Mouse (Mus musculus) layer of hippocampus, adult 2 months (tissue): ENCODE data around the gene Arhgef6. TPM values are rescaled to one million over a fixed set of nuclear protein-coding genes. Genes with fewer than 3 reads are reported as not detected.
A peak's percentile ranks its signal among the peaks of the same experiment; 100 is the strongest.

Source experiments
- DNase-seq, 2 experiments: peaks; one replicate each; pipeline ENCODE4 v3.0.0; 2022; ENCODE audit warnings: low spot score in 2 of 2
- H3K27ac ChIP-seq: fragments of 200-600 bp; 2 replicates; pipeline ENCODE4 v1.8.1; 2022
- H3K4me3 ChIP-seq: fragments of 200-600 bp; 2 replicates; pipeline ENCODE4 v1.8.1; 2022; ENCODE audit warnings: mild to moderate bottlenecking
- CTCF ChIP-seq: fragments of 200-600 bp; conservative IDR thresholded peaks from 2 replicates; pipeline ENCODE4 v1.8.1; 2022; ENCODE audit warnings: antibody characterized with exemption, mild to moderate bottlenecking, moderate library complexity
- long read RNA-seq, 2 experiments: library from polyadenylated mRNA; stranded (forward); transcript quantifications; one replicate each; pipeline ENCODE4 v2.0.0; 2021; ENCODE audit warnings: borderline mapping rate in 2 of 2
- total RNA-seq, 2 experiments: library from RNA; stranded (reverse); gene quantifications; 2 replicates each; pipeline ENCODE4 v1.2.3; 2021

Gene Arhgef6
- 10 to 100 TPM; 31.3 to 39.4 TPM for total RNA-seq
- long read RNA-seq, experiment 1, partial matches to known transcripts, result 0 of 1 reads
- long read RNA-seq, experiment 1, other reads (novel, unspliced or antisense), result 1 of 1 reads
- long read RNA-seq, experiment 2, partial matches to known transcripts, result 0 of 6 reads
- long read RNA-seq, experiment 2, other reads (novel, unspliced or antisense), result 6 of 6 reads

DNA sequence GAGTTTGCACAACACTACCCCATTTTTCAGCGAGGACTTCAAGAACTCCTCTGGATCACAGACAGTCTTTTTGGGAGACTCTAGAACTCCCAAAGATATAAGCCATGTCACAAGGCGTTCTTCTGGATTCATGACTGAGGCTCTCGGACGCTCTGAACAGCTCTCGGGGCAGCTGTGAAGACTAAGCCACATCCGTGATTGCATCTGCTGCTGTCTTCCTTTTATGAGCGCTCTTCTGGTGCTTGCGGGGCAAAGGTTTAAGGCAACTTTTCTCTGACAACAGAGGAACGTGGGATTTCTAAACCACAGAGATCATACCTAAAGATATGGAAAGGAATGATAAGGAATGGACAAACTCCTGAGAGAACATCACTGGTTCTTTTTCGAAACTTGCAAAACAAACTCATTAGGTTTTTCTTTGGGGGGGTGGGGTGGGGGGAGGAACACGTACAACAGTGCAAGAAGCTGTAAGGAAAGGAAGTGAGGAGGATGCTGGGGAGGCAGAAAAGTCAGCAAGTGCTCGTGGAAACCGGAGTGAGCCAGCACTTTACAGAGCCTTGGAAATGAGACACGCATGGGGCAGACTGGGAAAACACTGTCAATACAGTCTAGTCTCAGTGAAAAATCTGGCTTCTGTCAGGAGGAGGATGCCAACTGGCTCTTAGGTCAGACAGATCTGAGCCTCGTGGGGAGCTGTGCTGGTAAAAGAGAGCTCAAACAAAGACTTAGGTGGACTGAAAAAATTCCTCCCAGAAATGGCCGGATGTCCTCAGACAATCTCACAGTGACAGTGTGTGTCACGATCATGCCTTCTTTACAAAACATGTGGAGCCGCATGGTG, at the start of gene Arhgef6:
Gene Arhgef6 (minus strand): TSS at position 359 of the 841 bp plus-strand sequence.
- H3K4me3 ChIP-seq, result peak within 1 kb of the TSS; percentile 15; the same call in 1 of the 2 replicates
- H3K27ac ChIP-seq, result peak within 1 kb of the TSS; percentile 64
- DNase-seq, result no peak
- no peak for TF ChIP-seq CTCF

- no peak for DNase-seq
- no peak for TF ChIP-seq CTCF
- Histone ChIP-seq H3K27ac (no peak overlapping the region), H3K4me3 (no peak overlapping the region)
Observed at GRCm38 (mm10) chrX:57380915-57381314, 42.4 kb upstream of the Arhgef6 start.

DNA sequence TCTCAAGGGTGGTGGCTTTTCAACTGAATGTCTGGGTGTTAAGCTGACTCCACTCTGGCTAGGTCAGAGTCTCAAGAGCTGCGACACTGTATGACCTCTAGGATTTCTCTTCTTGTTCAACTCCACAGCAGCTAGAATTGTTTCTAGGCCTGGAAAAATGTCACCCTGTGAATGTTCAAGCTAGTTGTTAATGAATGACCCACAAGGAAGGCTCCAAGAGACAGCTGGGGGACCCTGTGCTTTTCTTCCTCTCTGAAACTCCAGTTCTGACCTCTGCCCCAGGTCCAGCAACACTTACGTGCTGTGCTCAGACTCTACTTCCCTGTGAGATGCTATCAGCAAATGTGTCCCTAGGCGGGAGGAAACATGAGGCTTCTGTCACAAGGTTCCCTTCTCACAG, 40.0 kb upstream of the Arhgef6 start:
- TF ChIP-seq CTCF, result no peak
- Histone ChIP-seq H3K27ac (no peak overlapping the region), H3K4me3 (no peak overlapping the region)
- no peak for DNase-seq

- no peak for DNase-seq
- TF ChIP-seq CTCF, result no peak
Observed at GRCm38 (mm10) chrX:57377096-57377495, 38.6 kb upstream of the Arhgef6 start.

GRCm38 (mm10) chrX:57374029-57374428, 35.5 kb upstream of the Arhgef6 start:
- no peak for TF ChIP-seq CTCF
- DNase-seq, result no peak
- no peak overlapping the region for H3K4me3 ChIP-seq
- H3K27ac ChIP-seq, result no peak overlapping the region

More at GRCm38 (mm10) chrX:57377096-57377495, 38.6 kb upstream of the Arhgef6 start:
- no peak overlapping the region for H3K4me3 ChIP-seq
- H3K27ac ChIP-seq, result no peak overlapping the region

DNA sequence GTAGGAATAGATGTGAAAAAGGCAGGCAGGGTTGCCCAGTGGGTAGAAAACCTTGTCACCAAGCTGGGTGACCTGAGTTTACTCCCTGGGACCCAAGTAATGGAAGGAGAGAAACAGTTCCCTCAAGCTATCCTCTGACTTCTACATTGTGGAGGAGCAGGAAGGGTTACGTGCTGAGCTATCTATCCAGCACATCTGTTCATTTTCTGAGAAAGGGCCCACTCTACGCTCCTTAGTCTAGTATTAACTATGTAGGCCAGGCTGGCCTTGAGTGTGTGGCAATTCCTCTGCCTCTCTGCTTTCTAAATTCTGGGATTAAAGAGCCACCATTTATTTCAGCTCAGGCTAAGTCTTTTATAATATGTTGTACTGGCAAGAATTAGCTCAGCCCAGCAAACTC, 35.0 kb upstream of the Arhgef6 start:
- DNase-seq, result no peak
- no peak overlapping the region for H3K4me3 ChIP-seq
- TF ChIP-seq CTCF, result no peak
- H3K27ac ChIP-seq, result no peak overlapping the region

DNA sequence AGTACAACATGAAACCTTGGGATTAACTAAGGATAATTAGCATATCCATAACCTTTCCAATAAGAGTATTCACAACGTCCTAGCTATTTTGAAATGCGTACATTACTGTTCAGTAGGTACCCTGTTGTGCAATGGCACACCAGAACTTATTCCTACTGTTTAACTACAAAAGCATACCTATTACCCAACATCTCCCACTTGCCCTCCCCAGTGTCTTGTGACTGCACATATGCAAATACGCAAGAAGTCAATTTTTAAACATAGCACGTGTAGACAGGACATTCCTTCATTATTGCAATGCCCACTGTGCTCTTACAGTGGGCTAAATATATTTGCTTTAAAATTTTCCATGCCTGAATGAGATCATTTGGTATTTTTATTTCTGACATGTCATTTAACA, 34.4 kb upstream of the Arhgef6 start:
- Histone ChIP-seq H3K4me3 (no peak overlapping the region), H3K27ac (no peak overlapping the region)
- no peak for DNase-seq
- no peak for TF ChIP-seq CTCF

DNA sequence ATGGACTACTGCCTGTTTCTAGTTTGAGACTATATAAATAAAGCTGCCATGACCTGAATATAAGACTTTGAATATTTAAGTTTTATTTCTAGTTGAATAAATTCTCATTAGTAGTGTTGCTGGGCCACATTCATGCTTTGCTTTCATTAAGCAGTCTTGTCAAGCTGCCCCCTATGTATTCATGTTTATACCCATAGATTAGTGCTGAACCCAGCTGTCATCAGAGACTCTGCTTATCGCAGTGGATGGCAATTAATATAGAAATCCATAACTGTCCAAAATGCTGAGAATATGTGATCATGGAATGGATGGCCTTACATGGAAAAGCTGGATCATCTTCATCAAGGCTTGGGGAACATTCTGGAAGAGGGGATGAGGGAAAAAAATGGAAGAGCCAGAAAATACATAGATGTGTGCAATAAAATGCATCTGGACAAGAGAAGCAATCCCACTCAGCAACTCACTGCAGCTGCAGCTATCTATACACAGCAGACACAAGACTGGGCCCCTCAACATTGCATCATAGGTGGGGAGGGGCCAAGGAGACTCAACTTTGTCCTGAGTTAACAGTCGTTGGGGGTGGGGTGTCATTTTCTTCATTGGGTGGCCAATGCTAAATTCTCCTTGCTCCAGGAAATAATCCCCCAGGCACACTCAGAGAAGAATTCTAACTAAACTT, 26.5 kb upstream of the Arhgef6 start:
- Histone ChIP-seq H3K27ac (no peak overlapping the region), H3K4me3 (no peak overlapping the region)
- no peak for TF ChIP-seq CTCF
- DNase-seq, result no peak

- no peak for TF ChIP-seq CTCF
- no peak overlapping the region for H3K27ac ChIP-seq
- no peak overlapping the region for H3K4me3 ChIP-seq
- no peak for DNase-seq
Observed at GRCm38 (mm10) chrX:57359316-57359715, 20.8 kb upstream of the Arhgef6 start.

DNA sequence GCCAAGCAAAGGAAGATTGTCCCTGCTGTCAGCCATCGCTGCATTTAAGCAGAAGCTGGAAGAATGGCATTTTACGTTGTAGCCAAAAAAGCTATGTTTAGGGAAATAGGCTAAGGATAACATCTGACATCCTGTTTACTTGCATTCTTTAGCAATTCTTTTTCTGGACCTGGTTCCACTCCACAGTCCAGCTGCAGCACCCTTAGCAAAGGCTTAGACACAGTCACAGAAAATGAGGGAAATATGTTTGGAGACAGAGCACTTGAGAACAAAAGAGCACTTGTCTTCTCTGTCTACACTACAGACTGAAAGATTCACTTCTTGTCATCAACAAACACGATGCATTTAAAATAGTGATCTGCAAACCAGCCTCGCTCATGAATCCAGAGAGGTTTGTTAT, 691 bp upstream of the Arhgef6 start:
- TF ChIP-seq CTCF, result no peak
- no peak for DNase-seq
- H3K4me3 ChIP-seq, result no peak overlapping the region
- peak overlapping the region; percentile 64 for H3K27ac ChIP-seq

- Histone ChIP-seq H3K27ac (no peak overlapping the region), H3K4me3 (no peak overlapping the region)
- DNase-seq, result no peak
- no peak for TF ChIP-seq CTCF
Observed at GRCm38 (mm10) chrX:57337582-57337981, 947 bp downstream of the Arhgef6 start.

- no peak overlapping the region for H3K4me3 ChIP-seq
- H3K27ac ChIP-seq, result no peak overlapping the region
- TF ChIP-seq CTCF, result no peak
- DNase-seq, result no peak
Observed at GRCm38 (mm10) chrX:57336958-57337357, 1.6 kb downstream of the Arhgef6 start.

DNA sequence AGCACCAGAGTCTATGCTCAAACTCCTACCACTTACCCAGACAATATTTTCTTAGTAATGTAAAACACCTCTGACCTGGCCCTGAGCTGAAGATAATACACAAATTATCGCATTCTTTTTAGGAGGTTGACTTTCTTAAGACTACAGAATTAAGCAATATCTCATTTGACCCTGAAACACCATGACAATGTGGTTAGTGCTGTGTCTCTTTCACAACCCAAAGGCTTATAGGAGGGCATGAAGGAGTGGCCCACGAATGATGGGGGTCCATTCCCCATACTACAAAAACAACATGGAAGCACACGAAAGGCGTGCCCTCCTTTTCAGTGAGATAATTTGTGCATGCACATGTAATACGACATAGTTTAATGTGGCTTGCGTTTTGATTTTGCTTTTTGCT, 3.2 kb downstream of the Arhgef6 start:
- no peak overlapping the region for H3K4me3 ChIP-seq
- H3K27ac ChIP-seq, result no peak overlapping the region
- TF ChIP-seq CTCF, result no peak
- DNase-seq, result no peak
